Mouse (Mus musculus) kidney, embryonic 15.5 days (tissue): ENCODE measurements at regions not wholly inside any gene's neighbourhood (a gene's known extent, or its start where the extent isn't known, plus 50 kb on each side); places are given as distances from the start of the nearest gene placed in this dataset.

Experiments
- ATAC-seq: fragments of 200-750 bp; cut with Nextera tagmentation; replicated peaks from 2 replicates; pipeline ENCODE4 v1.8.0; 2017; ENCODE audit warnings: moderate TSS enrichment; ENCODE audit not compliant: low FRiP score
- H3K27ac ChIP-seq: fragments of 300-500 bp; sonication (generic); 2 replicates; pipeline ENCODE4 v1.5.1; 2015; ENCODE audit warnings: mild to moderate bottlenecking, inconsistent platforms
- H3K27me3 ChIP-seq: fragments of 300-500 bp; sonication (generic); 2 replicates; pipeline ENCODE4 v1.6.1; 2015; ENCODE audit warnings: inconsistent platforms
- H3K36me3 ChIP-seq: fragments of 300-500 bp; sonication (generic); 2 replicates; pipeline ENCODE4 v1.6.1; 2015; ENCODE audit warnings: inconsistent platforms
- H3K4me1 ChIP-seq: fragments of 300-500 bp; sonication (generic); 2 replicates; pipeline ENCODE4 v1.6.1; 2015; ENCODE audit warnings: inconsistent platforms
- H3K4me2 ChIP-seq: fragments of 300-500 bp; sonication (generic); 2 replicates; pipeline ENCODE4 v1.6.1; 2015; ENCODE audit warnings: moderate library complexity, mild to moderate bottlenecking, inconsistent platforms
- H3K4me3 ChIP-seq: fragments of 300-500 bp; sonication (generic); replicated peaks from 2 replicates; pipeline ENCODE4 v1.5.1; 2015; ENCODE audit warnings: mild to moderate bottlenecking, inconsistent platforms
- H3K9ac ChIP-seq: fragments of 300-500 bp; sonication (generic); 2 replicates; pipeline ENCODE4 v1.6.1; 2015; ENCODE audit warnings: mild to moderate bottlenecking, inconsistent platforms
- H3K9me3 ChIP-seq: fragments of 300-500 bp; sonication (generic); replicated peaks from 2 replicates; pipeline ENCODE4 v1.6.1; 2016; ENCODE audit warnings: inconsistent platforms
- WGBS: fragments of 180-500 bp; shearing (Covaris S2); methylation state at CpG from one replicate; pipeline ENCODE4 v1.1.7; 2015; ENCODE audit warnings: mixed read lengths; 5-methylcytosine and 5-hydroxymethylcytosine counted together

DNA sequence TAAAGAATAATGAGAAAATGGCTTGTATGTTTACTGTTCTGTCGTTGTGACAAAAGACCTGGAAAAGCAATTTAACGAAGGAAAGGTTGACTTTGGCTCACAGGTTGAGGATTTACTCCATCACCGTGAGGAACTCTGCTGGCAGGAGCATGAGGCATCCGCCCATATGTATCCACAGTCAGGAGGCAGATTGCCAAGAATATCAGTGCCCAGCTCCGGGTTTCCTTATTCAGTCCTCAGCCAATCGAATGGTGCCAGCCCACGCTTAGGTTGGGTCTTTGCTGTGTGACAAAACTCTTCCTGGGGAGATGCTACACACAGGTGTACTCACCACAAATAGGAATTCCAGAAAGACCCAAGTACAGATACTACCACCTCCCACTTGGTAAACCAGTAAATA is 327.9 kb downstream of the En1 start:
- no peaks in the 10 kb centered on the region for H3K4me1 ChIP-seq
- no peak overlapping the region for H3K27ac ChIP-seq
- 86% methylated on average over 7 of the region's 7 CpGs for WGBS
- H3K9me3 ChIP-seq: no peaks in the 10 kb centered on the region
- H3K4me2 ChIP-seq: no peak overlapping the region
- no peak overlapping the region for H3K9ac ChIP-seq
- no peaks in the 10 kb centered on the region for H3K36me3 ChIP-seq
- H3K27me3 ChIP-seq: no peaks in the 10 kb centered on the region
- H3K4me3 ChIP-seq: no peak overlapping the region
- no peak for ATAC-seq

DNA sequence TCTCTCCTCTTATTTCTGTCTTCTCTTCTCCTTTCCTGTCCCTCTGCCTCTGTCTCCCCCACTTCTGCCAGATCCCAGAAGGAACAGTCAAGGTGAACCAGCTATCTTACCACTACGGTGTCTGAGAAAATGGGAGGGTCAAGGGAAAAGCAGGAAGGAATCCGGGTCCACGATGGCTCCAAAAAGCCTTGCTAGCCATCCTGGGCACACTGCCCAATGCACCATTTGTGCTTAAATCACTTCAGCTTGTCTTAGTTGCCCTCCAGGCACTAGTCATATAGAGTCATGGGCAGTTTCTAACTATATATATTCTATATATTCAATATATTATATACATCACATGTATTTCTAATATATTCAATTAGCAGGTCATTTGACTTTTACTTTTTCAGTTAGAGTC is 333.1 kb downstream of the En1 start:
- no peaks in the 10 kb centered on the region for H3K27me3 ChIP-seq
- no peak overlapping the region for H3K4me3 ChIP-seq
- WGBS: 90% methylated on average over 3 of the region's 3 CpGs
- no peaks in the 10 kb centered on the region for H3K4me1 ChIP-seq
- H3K9ac ChIP-seq: no peak overlapping the region
- no peaks in the 10 kb centered on the region for H3K9me3 ChIP-seq
- H3K36me3 ChIP-seq: no peaks in the 10 kb centered on the region
- ATAC-seq: no peak
- no peak overlapping the region for H3K27ac ChIP-seq
- H3K4me2 ChIP-seq: no peak overlapping the region

DNA sequence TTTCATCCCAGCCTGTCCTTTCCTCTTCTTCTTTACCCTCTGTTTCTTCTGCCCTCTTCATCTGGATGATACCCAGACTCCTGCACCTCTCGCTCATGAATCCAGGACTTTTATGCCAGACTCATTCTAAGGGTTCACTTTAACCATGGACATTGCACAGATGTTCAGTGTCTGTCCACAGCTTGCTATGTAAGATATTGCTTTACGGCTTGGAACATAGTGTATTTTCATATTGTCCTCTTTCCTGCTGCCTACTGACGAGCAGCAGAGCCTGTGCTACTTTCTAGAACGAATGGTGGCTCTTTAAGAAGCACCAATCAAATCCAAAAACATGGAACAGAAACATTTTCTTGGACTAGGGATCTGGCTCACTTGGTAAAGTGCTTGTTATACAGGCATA is 341.5 kb downstream of the En1 start:
- Histone ChIP-seq H3K4me1 (no peaks in the 10 kb centered on the region), H3K27me3 (no peaks in the 10 kb centered on the region), H3K9me3 (no peaks in the 10 kb centered on the region), H3K9ac (no peak overlapping the region), H3K27ac (no peak overlapping the region), H3K4me3 (no peak overlapping the region), H3K36me3 (no peaks in the 10 kb centered on the region), H3K4me2 (no peak overlapping the region)
- 85% methylated on average over 4 of the region's 4 CpGs for WGBS
- no peak for ATAC-seq

DNA sequence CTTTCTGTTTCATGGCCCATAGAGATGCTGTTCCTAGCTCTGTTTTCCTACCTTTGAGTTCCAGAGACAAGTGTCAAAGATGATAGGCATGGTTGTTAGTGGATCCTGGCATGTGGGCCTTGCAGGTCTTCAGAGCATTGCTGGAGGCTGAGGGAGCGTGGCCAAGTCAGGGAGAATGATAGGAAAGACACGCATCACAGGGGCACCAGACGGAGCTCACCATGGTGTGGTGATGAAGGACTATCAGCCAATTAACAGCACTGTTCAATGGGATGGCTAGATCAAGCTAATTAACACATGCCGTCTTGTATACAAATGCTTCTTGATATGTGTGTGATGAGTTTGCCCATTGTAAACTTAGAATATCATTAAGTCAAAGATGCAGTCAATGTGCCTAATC is 344.1 kb downstream of the En1 start:
- Histone ChIP-seq H3K9ac (no peak overlapping the region), H3K4me1 (no peaks in the 10 kb centered on the region), H3K4me3 (no peak overlapping the region), H3K27me3 (no peaks in the 10 kb centered on the region), H3K4me2 (no peak overlapping the region), H3K27ac (no peak overlapping the region), H3K36me3 (no peaks in the 10 kb centered on the region), H3K9me3 (no peaks in the 10 kb centered on the region)
- WGBS: 91% methylated on average over 4 of the region's 4 CpGs
- ATAC-seq: no peak

DNA sequence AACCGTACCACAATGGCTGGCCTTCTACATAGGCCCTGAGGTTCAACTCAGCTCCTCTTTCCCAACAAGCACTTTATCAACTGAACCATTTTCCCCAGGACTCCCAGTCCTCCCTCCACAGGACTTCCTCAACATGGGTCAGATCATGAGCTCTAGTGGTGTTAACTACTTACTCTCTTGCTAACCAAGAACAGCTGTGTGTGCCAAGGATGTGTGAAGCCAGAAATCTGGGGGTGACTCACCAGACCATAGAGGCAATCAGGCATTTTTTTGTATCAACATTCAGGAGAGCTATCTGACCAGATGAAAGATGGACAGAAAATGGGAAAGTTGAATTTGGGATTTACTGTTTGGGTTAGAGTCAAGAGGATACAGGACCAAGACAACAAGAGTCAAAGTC is 359.0 kb downstream of the En1 start:
- 89% methylated on average over 1 of the region's 1 CpGs for WGBS
- H3K27ac ChIP-seq: no peak overlapping the region
- no peaks in the 10 kb centered on the region for H3K9me3 ChIP-seq
- H3K4me3 ChIP-seq: no peak overlapping the region
- H3K27me3 ChIP-seq: no peaks in the 10 kb centered on the region
- H3K36me3 ChIP-seq: no peaks in the 10 kb centered on the region
- H3K4me1 ChIP-seq: no peaks in the 10 kb centered on the region
- no peak overlapping the region for H3K9ac ChIP-seq
- no peak for ATAC-seq
- no peak overlapping the region for H3K4me2 ChIP-seq

DNA sequence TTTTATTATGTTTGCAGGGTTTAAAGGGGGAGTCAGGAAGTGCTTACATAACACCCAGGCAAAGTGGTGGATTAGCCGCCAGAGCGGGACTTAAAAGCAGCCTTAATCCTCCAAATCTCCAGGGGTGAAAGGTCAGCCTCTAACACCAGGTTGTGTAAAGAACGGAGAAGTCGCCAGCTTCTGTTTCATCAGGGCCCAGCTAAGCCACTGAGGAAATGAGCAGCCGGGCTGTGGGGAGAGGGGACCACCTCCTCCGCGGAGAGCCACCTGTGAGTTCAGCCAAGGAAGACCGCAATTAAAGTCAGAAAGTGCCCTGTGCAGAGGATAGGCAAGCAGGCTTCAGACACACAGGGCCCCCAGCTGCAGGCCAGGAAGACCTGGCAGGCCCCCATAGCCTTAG is 359.8 kb downstream of the En1 start:
- H3K4me1 ChIP-seq: no peaks in the 10 kb centered on the region
- no peaks in the 10 kb centered on the region for H3K9me3 ChIP-seq
- H3K9ac ChIP-seq: no peak overlapping the region
- no peak overlapping the region for H3K4me3 ChIP-seq
- peak; percentile 59; the same call in 1 of the 2 replicates for ATAC-seq
- H3K4me2 ChIP-seq: no peak overlapping the region
- no peaks in the 10 kb centered on the region for H3K36me3 ChIP-seq
- no peak overlapping the region for H3K27ac ChIP-seq
- H3K27me3 ChIP-seq: no peaks in the 10 kb centered on the region
- WGBS: 9% methylated on average over 8 of the region's 8 CpGs

DNA sequence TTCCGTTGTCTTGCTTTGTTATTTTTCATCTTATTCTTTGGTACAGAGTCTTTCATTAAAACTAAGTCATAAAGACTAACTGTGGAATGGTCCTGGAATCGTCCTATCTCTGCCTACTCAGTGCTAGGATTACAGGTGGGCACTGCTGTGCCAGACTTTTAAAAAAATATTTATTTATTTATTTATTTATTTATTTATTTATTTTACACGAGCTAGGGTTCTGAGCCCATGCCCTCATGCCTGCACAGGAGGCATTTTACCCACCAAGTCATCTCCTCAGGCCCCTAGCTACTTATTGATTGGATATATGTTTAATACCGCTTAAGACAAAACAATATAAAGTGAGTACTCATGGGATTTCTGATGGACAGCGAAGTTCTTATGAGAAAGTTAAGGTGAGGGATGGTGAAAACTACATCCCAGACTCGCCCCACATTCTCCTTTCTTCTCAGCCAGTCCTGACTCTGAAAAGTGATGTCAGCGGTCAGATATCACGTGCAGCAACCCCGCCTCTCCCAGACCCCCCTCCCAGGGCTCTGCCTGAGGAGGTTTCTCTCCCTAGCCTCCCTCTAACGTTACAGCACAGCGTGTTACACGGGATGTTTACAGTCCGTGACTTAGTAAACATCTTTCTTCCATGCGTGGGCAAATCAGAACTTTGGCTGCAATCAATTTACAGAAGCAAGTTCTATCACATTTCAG is 361.4 kb downstream of the En1 start:
- no peaks in the 10 kb centered on the region for H3K27me3 ChIP-seq
- no peaks in the 10 kb centered on the region for H3K4me1 ChIP-seq
- 33% methylated on average over 14 of the region's 14 CpGs for whole genome bisulfite sequencing
- H3K4me3 ChIP-seq: peak overlapping the region; percentile 30
- H3K27ac ChIP-seq: no peak overlapping the region
- peak overlapping the region; percentile 50 for H3K4me2 ChIP-seq
- H3K9ac ChIP-seq: no peak overlapping the region
- peak; percentile 80 for ATAC-seq
- H3K9me3 ChIP-seq: no peaks in the 10 kb centered on the region
- no peaks in the 10 kb centered on the region for H3K36me3 ChIP-seq

DNA sequence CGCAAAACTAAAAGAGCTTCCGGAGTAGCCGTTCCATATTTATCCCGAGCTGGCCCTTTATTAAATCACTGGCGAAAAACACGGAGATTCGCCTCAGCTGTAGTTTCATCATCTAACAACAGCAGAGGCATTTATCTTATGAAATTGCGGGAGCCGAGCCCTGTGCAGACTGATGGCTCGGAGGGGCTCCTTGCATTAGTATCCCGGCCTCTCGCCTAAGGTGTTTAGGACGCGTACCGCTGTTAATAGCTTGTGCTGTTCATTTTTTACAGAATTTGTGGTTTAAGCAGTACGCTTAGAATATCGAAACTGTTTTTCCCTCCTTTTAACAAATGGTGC is 361.9 kb downstream of the En1 start:
- Histone ChIP-seq H3K4me3 (peak overlapping the region; percentile 30), H3K27me3 (no peaks in the 10 kb centered on the region), H3K9me3 (no peaks in the 10 kb centered on the region), H3K9ac (no peak overlapping the region), H3K4me2 (peak overlapping the region; percentile 50), H3K27ac (no peak overlapping the region), H3K4me1 (no peaks in the 10 kb centered on the region), H3K36me3 (no peaks in the 10 kb centered on the region)
- WGBS: 52% methylated on average over 17 of the region's 17 CpGs
- ATAC-seq: peak; percentile 31

DNA sequence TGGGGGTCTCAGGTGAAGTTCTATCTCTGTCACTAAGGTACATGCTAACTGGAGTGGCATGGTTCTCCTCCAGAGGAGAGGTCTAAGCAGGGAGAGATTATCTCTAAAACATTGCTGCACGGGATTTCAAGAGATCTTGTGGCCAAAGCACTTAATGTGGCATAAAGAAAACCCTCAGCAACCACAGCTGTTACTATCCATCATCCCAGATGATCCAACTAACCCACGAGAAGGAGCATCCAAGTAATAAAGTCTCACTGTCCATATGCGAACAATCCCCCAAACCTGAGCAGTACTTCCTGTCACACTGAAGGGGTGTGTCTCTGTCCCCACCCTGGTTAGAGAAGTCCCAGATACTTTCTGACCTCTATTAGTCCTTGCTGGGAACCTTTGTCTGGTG is 363.9 kb downstream of the En1 start:
- WGBS: 67% methylated on average over 3 of the region's 3 CpGs
- no peak overlapping the region for H3K4me3 ChIP-seq
- no peaks in the 10 kb centered on the region for H3K36me3 ChIP-seq
- H3K9ac ChIP-seq: no peak overlapping the region
- no peak for ATAC-seq
- no peak overlapping the region for H3K4me2 ChIP-seq
- no peaks in the 10 kb centered on the region for H3K4me1 ChIP-seq
- H3K9me3 ChIP-seq: no peaks in the 10 kb centered on the region
- H3K27ac ChIP-seq: no peak overlapping the region
- H3K27me3 ChIP-seq: no peaks in the 10 kb centered on the region

DNA sequence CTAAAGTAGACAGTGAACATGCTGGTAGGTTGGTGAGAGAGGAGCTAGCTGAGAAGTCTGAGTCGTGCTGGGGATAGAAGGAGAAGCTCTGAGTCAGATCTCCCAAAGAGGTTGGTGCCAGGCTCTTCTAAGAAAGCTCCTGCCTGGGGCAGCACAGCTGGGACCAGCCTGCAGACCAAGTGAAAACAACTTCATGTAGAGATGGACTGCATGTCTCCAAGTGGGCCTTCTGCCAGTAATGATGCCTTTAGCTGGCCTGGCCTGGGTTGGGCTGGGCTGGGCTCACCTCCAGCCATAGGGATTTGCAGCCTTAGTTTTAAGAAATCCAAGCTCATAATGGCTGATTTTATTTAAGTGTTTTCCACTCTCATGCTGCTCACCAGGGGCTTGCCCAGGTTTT is 357.7 kb downstream of the Insig2 start:
- ATAC-seq: no peak
- Histone ChIP-seq H3K9me3 (no peaks in the 10 kb centered on the region), H3K9ac (no peak overlapping the region), H3K4me3 (no peak overlapping the region), H3K4me2 (no peak overlapping the region), H3K4me1 (no peaks in the 10 kb centered on the region), H3K36me3 (no peaks in the 10 kb centered on the region), H3K27me3 (no peaks in the 10 kb centered on the region), H3K27ac (no peak overlapping the region)
- 75% methylated on average over 1 of the region's 1 CpGs for WGBS

DNA sequence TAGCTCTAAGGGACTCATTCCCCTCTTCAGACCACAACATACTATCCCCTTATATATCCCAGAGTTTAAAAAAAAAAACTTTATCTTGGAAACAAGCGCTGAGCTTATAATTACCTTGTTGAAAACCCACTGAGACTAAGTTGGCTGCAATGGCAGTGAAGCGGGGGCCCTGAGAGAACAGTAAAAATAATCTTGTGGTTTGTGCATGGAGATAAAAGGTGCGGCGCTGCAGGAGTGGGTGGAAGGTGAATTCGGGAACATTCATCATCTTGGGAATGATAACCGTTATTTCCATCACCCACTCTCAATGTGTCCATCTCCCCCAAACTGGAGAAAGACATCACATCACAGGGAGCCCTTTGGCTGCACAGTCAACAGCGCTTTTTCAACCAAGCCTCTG is 327.9 kb downstream of the Insig2 start:
- Histone ChIP-seq H3K4me1 (no peaks in the 10 kb centered on the region), H3K9me3 (no peaks in the 10 kb centered on the region), H3K27me3 (no peaks in the 10 kb centered on the region), H3K27ac (no peak overlapping the region), H3K4me3 (no peak overlapping the region), H3K9ac (no peak overlapping the region), H3K4me2 (no peak overlapping the region), H3K36me3 (no peaks in the 10 kb centered on the region)
- 88% methylated on average over 7 of the region's 7 CpGs for WGBS
- no peak for ATAC-seq

DNA sequence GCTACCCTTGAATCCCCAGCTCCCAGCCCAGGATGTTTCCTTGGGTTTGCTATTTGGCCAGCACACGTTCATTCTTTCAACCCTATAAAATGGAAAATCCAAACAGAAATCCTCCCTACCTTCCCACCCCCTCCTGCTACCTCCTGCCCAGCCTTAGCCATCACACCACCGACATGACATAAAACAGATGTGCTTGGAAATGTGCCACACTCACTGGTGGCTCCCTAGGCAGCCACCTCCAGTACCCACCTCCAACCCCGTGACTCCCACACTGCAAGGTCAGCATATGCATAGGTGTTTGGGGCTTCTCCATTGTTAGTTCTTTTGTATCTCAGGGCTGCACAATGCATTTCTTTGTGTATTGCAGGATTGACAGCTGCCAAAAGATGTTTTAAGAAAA is 327.2 kb downstream of the Insig2 start:
- Histone ChIP-seq H3K4me3 (no peak overlapping the region), H3K9me3 (no peaks in the 10 kb centered on the region), H3K27ac (no peak overlapping the region), H3K4me1 (no peaks in the 10 kb centered on the region), H3K9ac (no peak overlapping the region), H3K27me3 (no peaks in the 10 kb centered on the region), H3K36me3 (no peaks in the 10 kb centered on the region), H3K4me2 (no peak overlapping the region)
- no peak for ATAC-seq
- 32% methylated on average over 3 of the region's 3 CpGs for WGBS

DNA sequence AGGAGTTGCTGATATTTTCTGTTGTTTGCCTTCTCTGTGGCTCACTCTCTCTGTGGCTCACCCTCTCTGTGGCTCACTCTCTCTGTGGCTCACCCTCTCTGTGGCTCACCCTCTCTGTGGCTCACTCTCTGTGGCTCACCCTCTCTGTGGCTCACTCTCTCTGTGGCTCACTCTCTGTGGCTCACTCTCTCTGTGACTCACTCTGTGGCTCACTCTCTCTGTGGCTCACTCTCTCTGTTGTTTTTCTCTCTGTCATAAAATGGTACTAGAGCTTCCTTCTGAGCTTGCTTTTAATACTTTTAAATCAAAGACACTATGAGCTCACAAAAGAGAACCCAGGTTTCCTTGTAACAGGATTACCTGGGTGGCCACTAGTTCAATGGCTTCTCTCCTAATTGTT is 320.3 kb downstream of the Insig2 start:
- Histone ChIP-seq H3K4me3 (no peak overlapping the region), H3K36me3 (no peaks in the 10 kb centered on the region), H3K4me2 (no peak overlapping the region), H3K27me3 (peaks cover 5% of the 10 kb centered on the region; the same call in 1 of the 2 replicates), H3K9ac (no peak overlapping the region), H3K9me3 (no peaks in the 10 kb centered on the region), H3K27ac (no peak overlapping the region), H3K4me1 (no peaks in the 10 kb centered on the region)
- ATAC-seq: no peak
